Mouse (Mus musculus): Measurements from ENCODE around the gene Raver1.
"Not testable (repeated sequence)": the region's sequence is repeated elsewhere in the genome, so short reads cannot be mapped to it uniquely, and the experiment has no call there.

DNA sequence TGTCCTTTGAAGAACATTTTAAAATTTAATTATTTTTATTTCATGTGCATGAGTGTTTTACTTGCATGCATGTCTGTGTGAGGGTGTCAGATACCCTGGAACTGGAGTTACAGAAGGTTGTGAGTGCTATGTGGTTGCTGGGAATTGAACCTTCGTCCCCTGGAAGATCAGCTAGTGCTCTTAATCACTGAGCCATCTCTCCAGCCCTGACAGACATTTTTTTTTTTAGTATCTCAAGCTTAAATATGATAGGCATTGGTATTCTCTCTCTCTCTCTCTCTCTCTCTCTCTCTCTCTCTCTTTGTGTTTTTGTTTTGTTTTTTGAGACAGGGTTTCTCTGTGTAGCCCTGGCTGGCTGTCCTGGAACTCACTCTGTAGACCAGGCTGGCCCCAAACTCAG lies 47.0 kb downstream of the Raver1 start:
- not testable (repeated sequence) for TF ChIP-seq MYOD1 (IDR thresholded peaks at IDR 0.05; ENCODE audit: control insufficient read depth, insufficient read length, low read depth); MYOG (IDR thresholded peaks at IDR 0.05; ENCODE audit: control insufficient read depth, extremely low read depth, insufficient read length); MAX (IDR thresholded peaks at IDR 0.05); CTCF (IDR thresholded peaks at IDR 0.05; ENCODE audit: control insufficient read depth, insufficient read depth, insufficient read length); FOSL1 (IDR thresholded peaks at IDR 0.05; ENCODE audit: insufficient read depth, low read length, poor library complexity, severe bottlenecking); USF1 (IDR thresholded peaks at IDR 0.05; ENCODE audit: low read depth); CEBPB (IDR thresholded peaks at IDR 0.05; ENCODE audit: low read depth)
